Mouse (Mus musculus) heart, adult 2 months (tissue): ENCODE measurements around the gene Zfp661.

Source experiments
- CTCF ChIP-seq: fragments of 200-600 bp; IDR thresholded peaks from 2 replicates; pipeline ENCODE4 v1.8.1; 2022; ENCODE audit warnings: antibody characterized with exemption, mild to moderate bottlenecking, moderate library complexity
- EP300 ChIP-seq: fragments of 200-500 bp; IDR thresholded peaks from 2 replicates; pipeline ENCODE4 v1.6.1; 2011; ENCODE audit warnings: low read depth, low read length, control low read depth; ENCODE audit not compliant: insufficient read depth
- POLR2A ChIP-seq: fragments of 200-500 bp; IDR thresholded peaks from 2 replicates; pipeline ENCODE4 v1.6.1; 2011; ENCODE audit warnings: mild to moderate bottlenecking, low read depth, low read length, control low read depth; ENCODE audit not compliant: insufficient read depth

- no peak for TF ChIP-seq POLR2A
- TF ChIP-seq CTCF = no peak
- TF ChIP-seq EP300 = no peak
Measured at GRCm38 (mm10) chr2:127590204-127590603, 3.3 kb upstream of the Zfp661 start.
